Mouse (Mus musculus): ENCODE measurements around the gene Fosb. TPM values are rescaled to one million over a fixed set of nuclear protein-coding genes. Genes with fewer than 3 reads are reported as not detected.
A peak's percentile ranks its signal among the peaks of the same experiment; 100 is the strongest.

Fosb gene
- total RNA-seq (2021) = under 1 TPM; 0.22 to 0.59 TPM
- long read RNA-seq, experiment 1 = 0 reads
- long read RNA-seq, experiment 2 = 0 reads

- peak; percentile 97 for DNase-seq
- intact Hi-C loops (cut with DNase I) = no loop called here
- Histone ChIP-seq H3K27ac (peak within 1 kb of the TSS; percentile 99), H3K4me3 (peak within 1 kb of the TSS; percentile 74)
- TF ChIP-seq CTCF (IDR thresholded peaks at IDR 0.05) = peak; percentile 52
Observed at GRCm38 (mm10) chr7:19309884-19310641, at the start of gene Fosb. Gene Fosb, minus strand, starts transcription at chr7:19310051.

- peak within 1 kb of the TSS; percentile 94 for H3K27ac ChIP-seq
Observed at GRCm38 (mm10) chr7:19359299-19359891, 49.5 kb upstream of the Fosb start, which contains the start of the genes Cd3eap and Ppp1r13l. Gene Cd3eap, minus strand, starts transcription at chr7:19359483. Gene Ppp1r13l, plus strand, starts transcription at chr7:19359749.

GRCm38 (mm10) chr7:19358634-19359033, 48.8 kb upstream of the Fosb start:
- no peak for DNase-seq
- peak overlapping the region; percentile 88 for H3K4me3 ChIP-seq
- intact Hi-C loops (cut with DNase I) = no loop called here
- TF ChIP-seq CTCF (IDR thresholded peaks at IDR 0.05) = no peak
- peak overlapping the region; percentile 94 for H3K27ac ChIP-seq

More at GRCm38 (mm10) chr7:19359299-19359891, 49.5 kb upstream of the Fosb start, which contains the start of the genes Cd3eap and Ppp1r13l:
- peak; percentile 92 for DNase-seq
- TF ChIP-seq CTCF (IDR thresholded peaks at IDR 0.05) = no peak
- H3K4me3 ChIP-seq = peak within 1 kb of the TSS; percentile 88
- intact Hi-C loops (cut with DNase I) = no loop called here

- H3K27ac ChIP-seq = no peak overlapping the region
- no peak for TF ChIP-seq CTCF (IDR thresholded peaks at IDR 0.05)
- no peak for DNase-seq
- intact Hi-C loops (cut with DNase I) = no loop called here
- H3K4me3 ChIP-seq = no peak overlapping the region
Observed at GRCm38 (mm10) chr7:19357381-19358375, 47.8 kb upstream of the Fosb start.

GRCm38 (mm10) chr7:19356311-19356710, 46.5 kb upstream of the Fosb start:
- TF ChIP-seq CTCF (IDR thresholded peaks at IDR 0.05) = no peak
- no peak overlapping the region for H3K27ac ChIP-seq
- H3K4me3 ChIP-seq = no peak overlapping the region
- DNase-seq = no peak
- intact Hi-C loops (cut with DNase I) = no loop called here

GRCm38 (mm10) chr7:19354991-19355390, 45.1 kb upstream of the Fosb start:
- TF ChIP-seq CTCF (IDR thresholded peaks at IDR 0.05) = no peak
- no peak for DNase-seq
- intact Hi-C loops (cut with DNase I) = no loop called here
- H3K27ac ChIP-seq = no peak overlapping the region
- H3K4me3 ChIP-seq = no peak overlapping the region

- intact Hi-C loops (cut with DNase I) = no loop called here
- Histone ChIP-seq H3K4me3 (peak overlapping the region; percentile 63), H3K27ac (peak overlapping the region; percentile 81)
- no peak for TF ChIP-seq CTCF (IDR thresholded peaks at IDR 0.05)
- no peak for DNase-seq
Observed at GRCm38 (mm10) chr7:19350221-19350620, 40.4 kb upstream of the Fosb start.

GRCm38 (mm10) chr7:19349188-19349915, 39.5 kb upstream of the Fosb start:
- no peak for DNase-seq
- H3K4me3 ChIP-seq = peak overlapping the region; percentile 63
- intact Hi-C loops (cut with DNase I) = loop anchor here (5.0 kb wide), 1 partner anchor 107 kb away; no protein-coding TSS in a partner anchor
- TF ChIP-seq CTCF (IDR thresholded peaks at IDR 0.05) = no peak
- peak overlapping the region; percentile 81 for H3K27ac ChIP-seq

- intact Hi-C loops (cut with DNase I) = loop anchor here (5.0 kb wide), 1 partner anchor 103 kb away; no protein-coding TSS in a partner anchor
Observed at GRCm38 (mm10) chr7:19344938-19345471, 35.2 kb upstream of the Fosb start.

GRCm38 (mm10) chr7:19344237-19344847, 34.5 kb upstream of the Fosb start, which contains the start of gene Ercc1:
Gene Ercc1, plus strand, starts transcription at chr7:19344778.
- Histone ChIP-seq H3K4me3 (peak within 1 kb of the TSS; percentile 90), H3K27ac (peak within 1 kb of the TSS; percentile 94)
- TF ChIP-seq CTCF (IDR thresholded peaks at IDR 0.05) = no peak
- DNase-seq = no peak
- intact Hi-C loops (cut with DNase I) = no loop called here

More at GRCm38 (mm10) chr7:19344938-19345471, 35.2 kb upstream of the Fosb start:
- peak; percentile 97 for DNase-seq
- peak overlapping the region; percentile 94 for H3K27ac ChIP-seq
- peak overlapping the region; percentile 90 for H3K4me3 ChIP-seq
- no peak; the same call in 1 of the 2 replicates for TF ChIP-seq CTCF (IDR thresholded peaks at IDR 0.05)

Measured in gastrocnemius, adult 2 months (tissue).